Mouse (Mus musculus): ENCODE data around the gene Tbc1d22b. TPM values are rescaled to one million over a fixed set of nuclear protein-coding genes. Genes with fewer than 3 reads are reported as not detected.

Gene Tbc1d22b
- polyA plus RNA-seq, 1 experiment, result 9.9 TPM

GRCm38 (mm10) chr17:29636118-29636517 is 86.5 kb downstream of the Tbc1d22b start:
- H3K4me1 ChIP-seq, result peaks cover 34% of the 10 kb centered on the region
- no peak for TF ChIP-seq GATA1 (IDR thresholded peaks at IDR 0.05; ENCODE audit: borderline replicate concordance, low read length)
- no peak for TF ChIP-seq FLI1 (IDR thresholded peaks at IDR 0.05; ENCODE audit: low read length)
- H3K36me3 ChIP-seq (replicated peaks; ENCODE audit: low read length), result peaks cover 93% of the 10 kb centered on the region
- H3K9me3 ChIP-seq, result no peaks in the 10 kb centered on the region
- H3K4me3 ChIP-seq (replicated peaks), result no peak overlapping the region
- H3K27me3 ChIP-seq (replicated peaks), result no peaks in the 10 kb centered on the region

- H3K4me3 ChIP-seq (replicated peaks), result peak overlapping the region; percentile 34
- no peaks in the 10 kb centered on the region for H3K27me3 ChIP-seq (replicated peaks)
- no peak for TF ChIP-seq FLI1 (IDR thresholded peaks at IDR 0.05; ENCODE audit: low read length)
- no peak for TF ChIP-seq GATA1 (IDR thresholded peaks at IDR 0.05; ENCODE audit: borderline replicate concordance, low read length)
- H3K4me1 ChIP-seq, result peaks cover 34% of the 10 kb centered on the region
- no peaks in the 10 kb centered on the region for H3K9me3 ChIP-seq
- peaks cover 93% of the 10 kb centered on the region for H3K36me3 ChIP-seq (replicated peaks; ENCODE audit: low read length)
These were observed 87.8 kb downstream of the Tbc1d22b start for GRCm38 (mm10) chr17:29637377-29637776.

GRCm38 (mm10) chr17:29637895-29638294 is 88.3 kb downstream of the Tbc1d22b start:
- no peaks in the 10 kb centered on the region for H3K27me3 ChIP-seq (replicated peaks)
- H3K4me3 ChIP-seq (replicated peaks), result peak overlapping the region; percentile 19
- H3K4me1 ChIP-seq, result peaks cover 34% of the 10 kb centered on the region
- H3K9me3 ChIP-seq, result no peaks in the 10 kb centered on the region
- H3K36me3 ChIP-seq (replicated peaks; ENCODE audit: low read length), result peaks cover 92% of the 10 kb centered on the region
- TF ChIP-seq FLI1 (IDR thresholded peaks at IDR 0.05; ENCODE audit: low read length) (no peak), GATA1 (IDR thresholded peaks at IDR 0.05; ENCODE audit: borderline replicate concordance, low read length) (no peak)

- Histone ChIP-seq H3K9me3 (no peaks in the 10 kb centered on the region), H3K27me3 (replicated peaks) (no peaks in the 10 kb centered on the region), H3K36me3 (replicated peaks; ENCODE audit: low read length) (peaks cover 73% of the 10 kb centered on the region), H3K4me3 (replicated peaks) (no peak overlapping the region), H3K4me1 (peaks cover 29% of the 10 kb centered on the region)
- TF ChIP-seq FLI1 (IDR thresholded peaks at IDR 0.05; ENCODE audit: low read length) (no peak), GATA1 (IDR thresholded peaks at IDR 0.05; ENCODE audit: borderline replicate concordance, low read length) (no peak)
These were observed 91.4 kb downstream of the Tbc1d22b start for GRCm38 (mm10) chr17:29640971-29641370.

GRCm38 (mm10) chr17:29642219-29642618 is 92.6 kb downstream of the Tbc1d22b start:
- H3K27me3 ChIP-seq (replicated peaks), result no peaks in the 10 kb centered on the region
- H3K36me3 ChIP-seq (replicated peaks; ENCODE audit: low read length), result peaks cover 71% of the 10 kb centered on the region
- H3K4me1 ChIP-seq, result peaks cover 17% of the 10 kb centered on the region
- no peak for TF ChIP-seq FLI1 (IDR thresholded peaks at IDR 0.05; ENCODE audit: low read length)
- TF ChIP-seq GATA1 (IDR thresholded peaks at IDR 0.05; ENCODE audit: borderline replicate concordance, low read length), result no peak
- no peak overlapping the region for H3K4me3 ChIP-seq (replicated peaks)
- H3K9me3 ChIP-seq, result peaks cover 6% of the 10 kb centered on the region

Other genes starting within 250 kb of the Tbc1d22b start
- gene Pi16, start 232.1 kb upstream of the Tbc1d22b start, polyA plus RNA-seq (2012; ENCODE audit: insufficient read depth, low replicate concordance), result 1.6 and 4.7 TPM in 2 replicates
- gene Mtch1, start 201.9 kb upstream of the Tbc1d22b start, polyA plus RNA-seq (2012; ENCODE audit: insufficient read depth, low replicate concordance), result 140 and 280 TPM in 2 replicates
- 4.3 and 23.7 TPM in 2 replicates for gene Fgd2, start 188.9 kb upstream of the Tbc1d22b start, polyA plus RNA-seq (2012; ENCODE audit: insufficient read depth, low replicate concordance)
- 350 and 629 TPM in 2 replicates for gene Pim1, start 59.0 kb upstream of the Tbc1d22b start, polyA plus RNA-seq (2012; ENCODE audit: insufficient read depth, low replicate concordance)
- not detected in 2 replicates for gene Gm17657, start 147 bp upstream of the Tbc1d22b start, polyA plus RNA-seq (2012; ENCODE audit: insufficient read depth, low replicate concordance)
- gene Tmem217, start 2.6 kb downstream of the Tbc1d22b start, polyA plus RNA-seq (2012; ENCODE audit: insufficient read depth, low replicate concordance), result 0.20 TPM in 1 of 2 replicates, not detected in the other
- gene Rnf8, start 65.0 kb downstream of the Tbc1d22b start, polyA plus RNA-seq (2012; ENCODE audit: insufficient read depth, low replicate concordance), result 7.7 and 8.0 TPM in 2 replicates
- gene Gm28043, start 65.1 kb downstream of the Tbc1d22b start, polyA plus RNA-seq (2012; ENCODE audit: insufficient read depth, low replicate concordance), result not detected in 2 replicates
- 10.6 and 22.3 TPM in 2 replicates for gene Cmtr1, start 110.8 kb downstream of the Tbc1d22b start, polyA plus RNA-seq (2012; ENCODE audit: insufficient read depth, low replicate concordance)
- gene Ccdc167, start 167.3 kb downstream of the Tbc1d22b start, polyA plus RNA-seq (2012; ENCODE audit: insufficient read depth, low replicate concordance), result 1.2 and 9.1 TPM in 2 replicates